Mouse (Mus musculus) thymus, adult 2 months (tissue): Measurements from ENCODE around the gene Caln1.

ENCODE experiments used
- CTCF ChIP-seq: fragments of 200-500 bp; IDR thresholded peaks from 2 replicates; pipeline ENCODE4 v1.5.1; 2012; ENCODE audit warnings: mild to moderate bottlenecking, control low read depth, low read length, moderate library complexity, borderline replicate concordance; ENCODE audit not compliant: control insufficient read depth, poor library complexity, insufficient read depth; ENCODE audit errors: extremely low read depth
- POLR2A ChIP-seq: fragments of 200-500 bp; IDR thresholded peaks from 2 replicates; pipeline ENCODE4 v1.6.1; 2012; ENCODE audit warnings: mild to moderate bottlenecking, low read length, control low read depth, moderate library complexity; ENCODE audit not compliant: control insufficient read depth, poor library complexity, insufficient read depth; ENCODE audit errors: extremely low read depth

DNA sequence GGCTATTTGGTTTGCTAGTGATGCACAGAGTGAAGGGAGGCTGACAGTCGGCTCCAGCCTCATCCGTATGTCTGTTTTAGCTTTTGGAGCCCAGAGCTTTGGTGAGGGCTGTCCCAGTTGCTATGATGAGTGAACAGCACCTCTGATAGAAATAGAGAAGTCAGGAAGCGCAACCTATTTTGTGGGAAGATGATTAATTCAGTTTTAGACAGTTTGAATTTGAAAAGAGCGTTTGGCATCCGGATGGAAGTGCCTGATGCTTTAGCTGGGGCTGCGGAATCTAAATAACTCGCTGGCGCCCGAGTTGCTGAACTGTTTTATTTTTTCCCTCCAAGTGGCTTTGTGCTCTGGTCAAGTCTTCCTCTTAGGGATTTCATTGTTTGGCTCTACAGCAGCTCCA, 133.3 kb downstream of the Caln1 start:
- TF ChIP-seq POLR2A (no peak), CTCF (no peak)
